22 mouse cellular contexts compared by ENCODE assay signal in the genomic region with DNA sequence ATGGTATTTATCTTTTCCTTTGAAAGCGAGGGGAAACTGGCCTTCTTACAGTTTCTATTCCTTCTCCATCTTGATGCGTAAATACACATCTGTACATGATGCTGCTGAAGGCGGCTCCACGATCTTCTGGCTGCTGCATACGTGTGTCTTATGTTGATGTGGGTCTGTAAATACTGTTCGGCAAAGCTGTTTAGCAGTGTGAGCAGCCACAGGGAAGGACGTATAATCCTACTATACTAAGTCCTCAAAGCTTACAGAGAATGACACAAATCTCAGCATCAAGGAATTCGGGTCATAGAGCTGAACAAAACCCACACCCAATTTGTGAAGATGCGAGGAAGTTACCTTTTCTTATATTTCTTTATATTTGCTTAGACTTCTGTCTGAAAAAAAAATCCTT.
"Had no signal": no experiment of that assay in that cellular context is flagged by ENCODE, and none has a peak within 500 bp of the region (broad histone marks: within the 10 kb centered on the region; RNA-seq: fewer than 3 reads in every experiment).

No protein-coding gene starts in this region.

- H3K36me3 ChIP-seq: limb, embryonic 10.5 days; limb, embryonic 13.5 days; liver, embryonic 12.5 days; liver, embryonic 15.5 days; lung, embryonic 15.5 days; midbrain, embryonic 10.5 days; neural tube, embryonic 13.5 days had no signal

- H3K27ac ChIP-seq: limb, embryonic 10.5 days; limb, embryonic 13.5 days; liver, embryonic 12.5 days; liver, embryonic 15.5 days; midbrain, embryonic 10.5 days; neural tube, embryonic 13.5 days had no signal

- H3K9ac ChIP-seq: limb, embryonic 13.5 days; liver, embryonic 12.5 days; liver, embryonic 15.5 days; lung, embryonic 15.5 days; neural tube, embryonic 13.5 days had no signal

- H3K4me1 ChIP-seq: liver, embryonic 12.5 days; liver, embryonic 15.5 days had no signal

- H3K4me2 ChIP-seq: liver, embryonic 12.5 days; liver, embryonic 15.5 days; lung, embryonic 15.5 days; neural tube, embryonic 13.5 days had no signal

- DNase-seq: kidney, adult 18-20 months; kidney, adult 9 months; kidney, postnatal 14 days; kidney, postnatal 4 days; layer of hippocampus, postnatal 36 days; liver; lung, adult 18-20 months; lung, postnatal 10 days; lung, postnatal 36 days; thymus, adult 18-20 months; thymus, postnatal 36 days had no signal

- H3K9me3 ChIP-seq: limb, embryonic 10.5 days; limb, embryonic 13.5 days; liver, embryonic 12.5 days; liver, embryonic 15.5 days; lung, embryonic 15.5 days; megakaryocyte, embryonic 14.5 days; midbrain, embryonic 10.5 days; neural tube, embryonic 13.5 days had no signal

- H3K4me3 ChIP-seq: limb, embryonic 10.5 days; limb, embryonic 13.5 days; liver, embryonic 12.5 days; liver, embryonic 15.5 days; lung, embryonic 15.5 days; megakaryocyte, embryonic 14.5 days; midbrain, embryonic 10.5 days; myocyte; neural tube, embryonic 13.5 days had no signal

- H3K27me3 ChIP-seq: limb, embryonic 13.5 days; liver, embryonic 12.5 days; liver, embryonic 15.5 days; lung, embryonic 15.5 days; megakaryocyte, embryonic 14.5 days; neural tube, embryonic 13.5 days had no signal

- ATAC-seq: inflammation-experienced regulatory T-cells, adult 6 months; intestine, embryonic 16.5 days; liver, embryonic 12.5 days had no signal
